Comparison of ENCODE assay signal across 15 mouse cellular contexts in genomic region chr8:82416587-82417340, GRCm38 (mm10). TPM values are rescaled to one million over a fixed set of nuclear protein-coding genes. Genes with fewer than 3 reads are reported as not detected.
DNase-seq lines count a peak whose midpoint lies in the region; ATAC-seq and TF ChIP-seq lines count a peak whose summit lies in the region.
"Had no signal": no experiment of that assay in that cellular context is flagged by ENCODE, and none has a peak within 500 bp of the region (broad histone marks: within the 10 kb centered on the region; RNA-seq: fewer than 3 reads in every experiment).

No protein-coding gene starts in this region.

- H3K9me3 ChIP-seq in kidney, embryonic 15.5 days (replicated peaks) = no peaks in the 10 kb centered on the region
- H3K9me3 ChIP-seq in lung, postnatal 0 days (ENCODE audit: low read length) = no peaks in the 10 kb centered on the region
- no peaks in the 10 kb centered on the region for H3K9me3 ChIP-seq in stomach, embryonic 16.5 days (replicated peaks; ENCODE audit: control insufficient read depth, low read length)
- no peaks in the 10 kb centered on the region for H3K9me3 ChIP-seq in forebrain, embryonic 12.5 days
- H3K9me3 ChIP-seq: midbrain, embryonic 13.5 days; neural tube, embryonic 12.5 days had no signal

- H3K27ac ChIP-seq in kidney, embryonic 15.5 days = no peak overlapping the region
- H3K27ac ChIP-seq in lung, postnatal 0 days (ENCODE audit: low read length) = peak overlapping the region; percentile 17; the same call in 1 of the 2 replicates
- H3K27ac ChIP-seq in stomach, embryonic 16.5 days (ENCODE audit: low read length) = peak overlapping the region; percentile 61
- no peak overlapping the region for H3K27ac ChIP-seq in forebrain, embryonic 12.5 days
- H3K27ac ChIP-seq: midbrain, embryonic 13.5 days; neural tube, embryonic 12.5 days had no signal

- 75% methylated on average over 5 of the region's 5 CpGs for WGBS in kidney, embryonic 15.5 days
- 47% methylated on average over 5 of the region's 5 CpGs for WGBS in lung, postnatal 0 days
- WGBS in stomach, embryonic 16.5 days = 54% methylated on average over 5 of the region's 5 CpGs
- 84% methylated on average over 5 of the region's 5 CpGs for WGBS in forebrain, embryonic 12.5 days

- no peaks in the 10 kb centered on the region for H3K36me3 ChIP-seq in kidney, embryonic 15.5 days
- no peaks in the 10 kb centered on the region for H3K36me3 ChIP-seq in lung, postnatal 0 days (ENCODE audit: insufficient read depth, low read length)
- H3K36me3 ChIP-seq in stomach, embryonic 16.5 days (ENCODE audit: control insufficient read depth, insufficient read depth, low read length) = no peaks in the 10 kb centered on the region
- no peaks in the 10 kb centered on the region for H3K36me3 ChIP-seq in forebrain, embryonic 12.5 days (replicated peaks)
- H3K36me3 ChIP-seq: midbrain, embryonic 13.5 days; neural tube, embryonic 12.5 days had no signal

- DNase-seq in kidney, adult 9 months = peak; percentile 67
- peak; percentile 27 to 44 for DNase-seq in kidney, postnatal 36 days
- peak; percentile 84 for DNase-seq in lung, postnatal 0 days (ENCODE audit: low spot score)
- DNase-seq in right cerebral cortex, adult 18-20 months = no peak
- no peak for DNase-seq in left cerebral cortex, adult 9 months (ENCODE audit: low spot score in 2 of 2)
- DNase-seq: cerebellum, adult 11-12 months; gastrocnemius, postnatal 14 days; left cerebral cortex, postnatal 4 days had no signal

- peak; percentile 86 for TF ChIP-seq EP300 in lung, postnatal 0 days (IDR thresholded peaks at IDR 0.05)

- H3K4me2 ChIP-seq in kidney, embryonic 15.5 days = no peak overlapping the region
- H3K4me2 ChIP-seq in lung, postnatal 0 days (replicated peaks; ENCODE audit: low read depth, low read length) = no peak overlapping the region
- H3K4me2 ChIP-seq in stomach, embryonic 16.5 days (ENCODE audit: low read depth, low read length) = no peak overlapping the region
- no peak overlapping the region for H3K4me2 ChIP-seq in forebrain, embryonic 12.5 days
- H3K4me2 ChIP-seq: midbrain, embryonic 13.5 days; neural tube, embryonic 12.5 days had no signal

- no peaks in the 10 kb centered on the region for H3K27me3 ChIP-seq in kidney, embryonic 15.5 days
- H3K27me3 ChIP-seq in lung, postnatal 0 days (replicated peaks; ENCODE audit: insufficient read depth, low read length) = no peaks in the 10 kb centered on the region
- no peaks in the 10 kb centered on the region for H3K27me3 ChIP-seq in stomach, embryonic 16.5 days (ENCODE audit: control insufficient read depth, insufficient read depth, low read length)
- H3K27me3 ChIP-seq in forebrain, embryonic 12.5 days = no peaks in the 10 kb centered on the region
- H3K27me3 ChIP-seq: midbrain, embryonic 13.5 days; neural tube, embryonic 12.5 days had no signal

- no peak overlapping the region for H3K9ac ChIP-seq in kidney, embryonic 15.5 days
- H3K9ac ChIP-seq in lung, postnatal 0 days (replicated peaks; ENCODE audit: low read depth) = no peak overlapping the region
- H3K9ac ChIP-seq in stomach, embryonic 16.5 days (ENCODE audit: low read length) = no peak overlapping the region
- H3K9ac ChIP-seq in forebrain, embryonic 12.5 days = no peak overlapping the region
- H3K9ac ChIP-seq: midbrain, embryonic 13.5 days; neural tube, embryonic 12.5 days had no signal

- H3K4me1 ChIP-seq in kidney, embryonic 15.5 days = no peaks in the 10 kb centered on the region
- H3K4me1 ChIP-seq in lung, postnatal 0 days (ENCODE audit: insufficient read depth, low read depth, low read length) = no peaks in the 10 kb centered on the region
- H3K4me1 ChIP-seq in stomach, embryonic 16.5 days (ENCODE audit: control insufficient read depth, insufficient read depth, low read length) = no peaks in the 10 kb centered on the region
- no peaks in the 10 kb centered on the region for H3K4me1 ChIP-seq in forebrain, embryonic 12.5 days
- H3K4me1 ChIP-seq: midbrain, embryonic 13.5 days; neural tube, embryonic 12.5 days had no signal

- no peak for ATAC-seq in kidney, embryonic 15.5 days (replicated peaks; ENCODE audit: low FRiP score)
- ATAC-seq in lung, postnatal 0 days = peak; percentile 97
- peak; percentile 87 for ATAC-seq in stomach, embryonic 16.5 days (ENCODE audit: insufficient read depth, low FRiP score)
- ATAC-seq in forebrain, embryonic 12.5 days (ENCODE audit: low FRiP score) = no peak
- ATAC-seq: CD4-positive, CD25-positive, alpha-beta regulatory T cell, adult 4 months; forebrain, embryonic 16.5 days; midbrain, embryonic 13.5 days had no signal

- TF ChIP-seq CTCF in lung, postnatal 0 days (IDR thresholded peaks at IDR 0.05) = no peak

- no peak overlapping the region for H3K4me3 ChIP-seq in kidney, embryonic 15.5 days (replicated peaks)
- H3K4me3 ChIP-seq in lung, postnatal 0 days (ENCODE audit: low read depth, low read length) = no peak overlapping the region
- no peak overlapping the region for H3K4me3 ChIP-seq in stomach, embryonic 16.5 days (replicated peaks; ENCODE audit: low read length)
- no peak overlapping the region for H3K4me3 ChIP-seq in forebrain, embryonic 12.5 days (replicated peaks)
- H3K4me3 ChIP-seq: midbrain, embryonic 13.5 days; neural tube, embryonic 12.5 days had no signal

RNA-seq across cellular contexts. Expression of gene Il15, which starts 13.7 kb away (rescaled TPM):
- polyA plus RNA-seq in kidney, embryonic 15.5 days (2015; fragmentation: Nextera tagmentation; extraction: Ambion mirVana) = 6.4 and 7.5 TPM in 2 replicates
- 10.2 and 12.4 TPM in 2 replicates for polyA plus RNA-seq in lung, postnatal 0 days (2015; fragmentation: Nextera tagmentation; extraction: Ambion mirVana)
- 4.4 and 5.5 TPM in 2 replicates for polyA plus RNA-seq in stomach, embryonic 16.5 days (2015; fragmentation: Nextera tagmentation; extraction: Ambion mirVana)
- 0.36 and 0.74 TPM in 2 replicates for polyA plus RNA-seq in forebrain, embryonic 12.5 days (2016; fragmentation: Nextera tagmentation; extraction: Ambion mirVana)

Comparison
In these comparisons a context has a peak if more than half of its experiments do, and no peak if none do; other contexts are left out.
1. DNase-seq: peak in kidney, adult 9 months (single experiment), kidney, postnatal 36 days (2 of 2) and lung, postnatal 0 days (single experiment); none in right cerebral cortex, adult 18-20 months (single experiment) and left cerebral cortex, adult 9 months (0 of 2).
2. ATAC-seq: peak in lung, postnatal 0 days (single experiment) and stomach, embryonic 16.5 days (single experiment); none in kidney, embryonic 15.5 days (single experiment) and forebrain, embryonic 12.5 days (single experiment).
3. H3K27ac ChIP-seq: peak in lung, postnatal 0 days (single experiment) and stomach, embryonic 16.5 days (single experiment); none in kidney, embryonic 15.5 days (single experiment) and forebrain, embryonic 12.5 days (single experiment).